Mouse (Mus musculus): Measurements from ENCODE around the gene Nectin1. TPM values are rescaled to one million over a fixed set of nuclear protein-coding genes. Genes with fewer than 3 reads are reported as not detected.
A peak's percentile ranks its signal among the peaks of the same experiment; 100 is the strongest.

The Nectin1 gene
- 100 to 1,000 TPM; 109 to 113 TPM for total RNA-seq (2021)
- long read RNA-seq, experiment 1, partial matches to known transcripts, result 0 of 24 reads
- long read RNA-seq, experiment 1, other reads (novel, unspliced or antisense), result 24 of 24 reads
- long read RNA-seq, experiment 2, partial matches to known transcripts, result 1 of 19 reads
- long read RNA-seq, experiment 2, other reads (novel, unspliced or antisense), result 18 of 19 reads

DNA sequence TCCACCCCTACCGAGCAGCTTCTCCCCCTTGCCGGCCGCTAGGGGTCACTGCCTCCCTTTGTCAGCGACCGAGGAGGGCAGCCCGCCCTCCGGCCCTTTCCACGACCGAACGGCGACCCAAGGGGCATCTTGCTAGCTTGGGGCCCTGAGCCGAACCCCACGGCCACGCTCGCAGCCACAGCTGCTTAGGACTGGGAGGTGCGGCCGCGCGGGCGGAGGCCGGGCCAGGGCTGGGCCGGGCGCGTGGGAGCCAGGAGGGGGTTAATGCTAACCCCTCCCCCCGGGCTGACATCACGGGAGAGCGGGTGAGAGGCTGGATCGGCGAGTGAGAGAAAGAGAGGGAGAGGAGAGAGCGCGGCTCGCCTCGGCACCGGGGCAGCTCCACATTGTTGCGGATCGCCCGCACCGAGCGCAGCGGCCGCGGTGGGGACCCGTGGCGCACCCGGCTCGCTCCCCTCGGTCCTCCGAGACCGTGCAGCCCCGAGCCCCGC lies at the start of gene Nectin1:
Nectin1 (plus strand) TSS at position 338 of the 491 bp plus-strand sequence.
- DNase-seq (ENCODE audit: low spot score in 2 of 2), result peak; percentile 92 to 93

DNA sequence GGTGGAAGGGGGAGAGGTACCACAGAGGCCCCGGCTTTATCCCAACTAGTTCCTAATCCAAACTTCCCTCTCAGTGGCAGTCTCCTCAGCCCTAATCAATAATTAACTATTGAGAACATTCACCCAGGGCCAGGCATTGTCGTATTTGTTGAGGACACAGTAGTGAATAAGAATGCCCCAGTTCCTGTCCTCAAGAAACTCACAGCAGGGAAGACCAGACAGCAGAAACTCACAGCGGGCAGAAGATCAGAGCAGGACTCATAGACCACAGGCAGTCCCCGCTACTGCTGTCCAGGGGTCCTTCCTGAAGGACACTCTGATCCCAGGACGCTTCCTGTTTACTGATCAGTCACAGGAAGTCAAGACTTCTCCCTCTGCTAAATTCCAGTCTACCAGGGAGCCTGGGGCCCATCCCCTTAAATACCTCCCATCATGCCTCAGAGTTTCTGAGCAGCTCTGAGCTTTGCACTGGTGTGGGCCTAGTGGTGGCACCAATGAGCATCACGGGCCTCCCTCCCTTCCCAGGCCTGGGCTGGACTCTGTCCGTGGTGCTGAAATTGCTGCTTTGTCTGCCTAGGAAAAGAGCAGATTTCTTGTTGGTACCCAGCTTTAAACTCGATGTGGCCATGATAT lies 45.6 kb upstream of the Nectin1 start:
- no peak for DNase-seq (ENCODE audit: low spot score in 2 of 2)

GRCm38 (mm10) chr9:43698841-43699240 lies 44.9 kb upstream of the Nectin1 start:
- DNase-seq (ENCODE audit: low spot score in 2 of 2), result no peak

DNA sequence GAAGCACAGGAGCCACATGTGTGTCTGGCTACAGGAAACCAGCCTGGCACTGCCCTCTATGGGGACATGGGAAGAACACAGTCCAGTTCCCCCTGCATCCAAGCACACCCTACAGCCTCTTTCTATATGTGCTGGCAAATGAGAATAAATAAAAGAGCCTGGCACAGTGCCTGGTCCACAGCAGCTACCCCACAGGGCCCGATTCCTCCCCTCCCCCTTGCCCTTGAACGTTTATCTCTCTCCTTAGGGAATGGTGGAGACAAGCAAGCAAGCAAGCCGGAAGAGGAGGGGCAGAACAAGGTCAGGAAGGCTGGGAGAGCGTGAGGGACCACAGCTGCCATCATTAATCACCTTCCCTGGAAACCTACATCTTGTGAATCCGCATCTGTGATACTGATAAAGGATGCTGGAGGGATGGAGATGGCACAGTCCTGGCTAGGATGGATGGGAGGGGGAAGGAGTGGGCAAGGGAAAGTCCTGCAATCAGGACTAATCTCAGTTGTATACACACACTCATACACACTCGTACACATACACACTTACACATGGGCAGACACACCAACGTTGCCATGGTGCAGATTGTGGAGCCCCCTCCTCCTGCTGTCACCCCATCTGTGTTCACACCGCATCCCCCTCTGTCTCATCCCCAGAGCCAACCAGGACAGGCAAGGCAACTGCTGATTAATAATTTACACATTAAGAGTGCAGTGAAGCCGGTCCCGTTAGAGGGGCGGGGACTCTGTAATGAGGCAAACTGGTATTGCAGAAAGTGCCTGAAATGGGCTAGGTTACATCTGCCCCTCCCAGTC lies 44.2 kb upstream of the Nectin1 start:
- DNase-seq (ENCODE audit: low spot score in 2 of 2), result peak; percentile 75 to 92

- peak in 1 of 2 experiments; percentile 80 for DNase-seq (ENCODE audit: low spot score in 2 of 2)
These were observed 43.6 kb upstream of the Nectin1 start for GRCm38 (mm10) chr9:43700226-43700579.

DNA sequence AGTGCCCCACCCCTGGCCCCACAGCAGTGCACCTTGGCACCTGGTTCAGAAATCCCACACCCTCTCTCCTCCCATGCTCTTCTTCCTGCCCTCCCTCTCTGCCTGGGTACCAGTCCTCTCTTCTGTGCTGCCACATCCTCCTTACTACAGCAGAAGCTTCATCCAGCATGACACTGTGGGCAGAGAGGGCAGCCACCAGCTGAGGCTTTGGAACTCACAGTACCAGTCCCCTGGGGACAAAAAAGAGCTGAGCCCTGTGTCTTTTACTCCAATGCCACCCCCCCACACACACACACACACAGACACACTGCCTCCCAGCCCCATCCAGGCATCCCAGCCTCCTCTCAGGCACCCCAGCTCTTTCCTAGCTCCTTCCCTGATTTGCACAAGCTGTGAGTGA lies 42.0 kb upstream of the Nectin1 start:
- DNase-seq (ENCODE audit: low spot score in 2 of 2), result no peak

DNA sequence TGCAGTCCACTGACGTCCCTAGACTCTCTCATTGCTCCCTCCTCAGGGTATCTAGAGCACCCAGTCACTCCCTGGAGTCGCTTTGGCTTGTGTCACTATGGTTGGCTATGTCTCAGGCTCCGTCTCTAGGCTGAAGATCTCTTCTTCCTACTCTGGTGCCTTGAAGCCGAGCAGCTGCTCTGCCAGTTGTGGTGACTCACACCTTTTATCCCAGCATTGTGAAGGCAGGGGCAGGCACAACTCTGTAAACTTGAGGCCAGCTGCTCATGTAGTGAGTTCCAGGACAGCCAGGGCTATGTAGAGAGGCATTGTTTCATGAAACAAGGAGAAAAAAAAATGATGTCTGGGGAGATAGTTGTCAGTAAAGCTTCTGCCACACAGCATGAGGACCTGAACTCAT lies 36.2 kb upstream of the Nectin1 start:
- DNase-seq (ENCODE audit: low spot score in 2 of 2), result no peak

- no peak for DNase-seq (ENCODE audit: low spot score in 2 of 2)
These were observed 35.1 kb upstream of the Nectin1 start for GRCm38 (mm10) chr9:43708715-43709114.

DNA sequence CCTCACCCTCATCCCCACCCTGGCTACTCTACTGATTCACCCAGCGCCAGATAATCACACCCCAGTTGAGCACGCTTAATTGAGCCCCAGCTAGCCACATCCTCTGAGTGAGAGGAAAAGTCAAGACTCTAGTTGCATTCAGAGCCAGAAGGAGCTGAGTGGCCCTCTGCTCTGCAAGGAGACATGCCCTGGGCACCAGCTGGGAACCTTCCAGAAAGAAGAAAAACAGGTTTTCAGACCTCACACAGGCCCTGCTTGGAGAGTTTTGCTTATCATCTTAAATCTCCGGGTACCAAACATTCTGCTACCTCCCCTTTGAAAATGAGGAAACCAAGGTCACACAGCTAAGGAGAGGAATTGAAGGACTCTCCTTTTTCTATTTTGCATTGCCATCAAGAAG lies 30.4 kb upstream of the Nectin1 start:
- no peak for DNase-seq (ENCODE audit: low spot score in 2 of 2)

DNA sequence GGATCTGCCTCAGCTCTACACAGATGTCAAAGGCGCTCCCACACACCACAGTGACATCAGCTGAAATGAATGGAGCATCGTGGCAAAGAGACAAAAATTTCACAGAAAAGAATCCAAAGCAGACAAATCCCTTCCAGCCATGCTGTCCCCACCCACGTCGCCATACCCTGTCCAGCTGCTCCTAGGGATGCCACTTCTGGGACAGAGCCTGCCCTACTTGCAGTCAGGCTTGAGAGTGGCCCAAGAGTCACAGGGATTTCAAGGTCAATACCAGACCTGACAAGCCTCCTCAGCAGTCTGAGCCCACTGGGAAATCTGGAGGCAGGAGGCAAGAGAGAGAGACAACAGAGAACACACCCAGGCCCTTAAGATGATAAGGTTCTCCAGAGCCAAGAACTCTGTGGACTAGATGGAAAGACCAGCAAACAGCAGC lies 24.4 kb upstream of the Nectin1 start:
- DNase-seq (ENCODE audit: low spot score in 2 of 2), result peak; percentile 45 to 62

- no peak for DNase-seq (ENCODE audit: low spot score in 2 of 2)
These were observed 23.7 kb upstream of the Nectin1 start for GRCm38 (mm10) chr9:43720046-43720445.

- no peak for DNase-seq (ENCODE audit: low spot score in 2 of 2)
These were observed 19.7 kb upstream of the Nectin1 start for GRCm38 (mm10) chr9:43724093-43724492.

GRCm38 (mm10) chr9:43729450-43730266 lies 14.1 kb upstream of the Nectin1 start:
- no peak for DNase-seq (ENCODE audit: low spot score in 2 of 2)

DNA sequence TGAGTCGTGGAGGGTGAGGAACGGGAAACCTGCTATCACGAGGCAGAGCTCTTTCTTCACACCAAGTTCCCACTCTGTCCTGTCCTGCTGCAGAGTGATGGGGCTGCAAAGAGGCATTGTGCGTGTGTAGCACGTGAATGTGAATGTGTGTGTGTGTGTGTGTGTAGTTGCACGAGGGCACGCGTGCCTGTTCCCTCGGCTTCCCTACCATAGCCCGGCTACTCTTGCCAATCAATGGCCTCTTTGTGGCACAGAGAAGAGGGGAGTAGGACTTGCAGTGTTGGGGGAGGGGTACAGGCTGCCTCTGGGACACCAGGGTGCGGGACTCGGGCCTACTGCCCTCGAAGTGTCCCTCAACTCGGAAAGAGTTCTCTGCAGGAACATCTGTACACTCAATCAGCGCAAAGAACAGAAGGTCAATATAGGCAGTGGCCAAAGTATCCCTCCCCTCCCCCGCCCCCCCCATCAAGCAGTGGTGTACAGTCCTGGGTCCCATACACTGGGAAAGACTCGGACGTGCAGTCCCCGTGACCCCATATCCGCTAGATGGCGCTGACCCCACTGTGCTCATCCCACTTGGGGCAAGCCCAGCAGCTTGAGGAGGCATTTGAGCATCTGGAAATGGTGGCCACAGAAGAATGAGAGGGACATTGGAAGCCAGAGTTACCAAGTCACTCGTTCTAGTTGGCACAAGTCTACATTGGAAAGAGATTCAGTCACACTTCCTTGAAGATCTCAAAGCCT lies 13.3 kb upstream of the Nectin1 start:
- DNase-seq (ENCODE audit: low spot score in 2 of 2), result peak; percentile 37 to 39

DNA sequence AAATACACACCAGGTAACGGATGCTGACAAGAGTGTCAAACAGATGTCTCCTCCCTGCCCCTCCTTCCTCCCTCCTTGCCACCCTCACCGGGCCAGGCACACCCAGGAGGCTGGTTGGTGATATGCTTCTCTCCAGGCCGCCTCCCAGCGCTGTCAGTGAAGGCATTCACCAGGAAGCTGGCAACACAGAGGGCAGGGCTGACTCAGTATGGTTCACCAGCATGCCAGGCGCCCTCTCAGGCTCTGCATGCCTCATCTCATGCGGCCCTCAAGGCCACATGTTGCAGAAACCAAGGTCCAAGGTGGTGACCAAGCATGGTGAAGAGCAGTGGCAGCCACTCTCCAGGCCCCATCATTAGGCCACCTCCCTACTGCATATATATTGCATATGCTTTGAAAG lies 11.9 kb upstream of the Nectin1 start:
- DNase-seq (ENCODE audit: low spot score in 2 of 2), result no peak

- no peak for DNase-seq (ENCODE audit: low spot score in 2 of 2)
These were observed 11.1 kb upstream of the Nectin1 start for GRCm38 (mm10) chr9:43732671-43733070.

DNA sequence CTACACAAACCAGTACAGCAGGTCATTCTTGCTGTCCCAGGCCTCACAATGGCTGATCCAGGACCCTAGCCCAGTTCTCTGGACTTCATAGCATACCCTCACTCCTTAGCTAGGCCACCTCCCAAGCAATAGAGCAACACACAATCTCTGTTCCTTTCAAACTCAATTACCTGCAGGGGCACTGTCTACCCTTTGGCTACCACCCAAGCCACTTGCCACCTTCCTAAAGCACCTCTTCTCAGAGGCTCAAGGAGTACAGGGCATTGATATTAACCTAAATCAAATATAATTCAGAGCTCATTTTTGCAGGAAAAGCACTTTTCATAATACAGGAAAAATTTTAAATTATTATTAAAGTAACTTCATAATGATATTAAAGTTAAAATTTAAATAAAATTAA lies 8.8 kb upstream of the Nectin1 start:
- DNase-seq (ENCODE audit: low spot score in 2 of 2), result no peak

DNA sequence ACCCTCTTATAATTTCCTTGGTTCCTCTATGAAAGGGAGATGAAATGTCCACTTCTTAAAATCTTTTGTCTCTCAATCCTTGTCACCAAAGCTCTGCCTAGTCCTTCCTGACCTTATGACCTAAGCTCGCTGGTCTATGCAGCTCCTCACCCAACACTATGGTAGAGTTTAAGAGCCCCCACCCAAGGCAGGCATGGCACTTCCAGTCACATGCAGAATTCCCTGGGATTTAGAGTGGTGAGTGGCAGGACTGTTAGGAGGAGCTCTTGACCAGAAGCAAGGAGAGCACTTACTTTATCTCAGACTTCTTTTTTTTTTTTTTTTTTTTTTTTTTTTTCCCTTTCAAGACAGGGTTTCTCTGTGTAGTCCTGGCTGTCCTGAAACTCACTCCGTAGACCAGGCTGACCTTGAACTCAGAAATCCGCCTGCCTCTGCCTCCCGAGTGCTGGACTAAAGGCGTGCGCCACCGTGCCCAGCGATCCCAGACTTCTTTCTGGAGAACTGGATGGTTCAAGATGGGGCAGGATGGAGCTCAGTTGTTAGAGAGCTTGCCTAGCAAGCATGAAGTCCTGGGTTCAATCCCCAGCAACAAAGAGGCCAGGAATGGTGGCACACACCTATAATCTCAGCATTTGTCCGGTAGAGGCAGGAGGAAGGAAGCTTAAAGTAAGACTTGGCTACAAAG lies 7.6 kb upstream of the Nectin1 start:
- DNase-seq (ENCODE audit: low spot score in 2 of 2), result no peak

GRCm38 (mm10) chr9:43737331-43737730 lies 6.5 kb upstream of the Nectin1 start:
- no peak for DNase-seq (ENCODE audit: low spot score in 2 of 2)

DNA sequence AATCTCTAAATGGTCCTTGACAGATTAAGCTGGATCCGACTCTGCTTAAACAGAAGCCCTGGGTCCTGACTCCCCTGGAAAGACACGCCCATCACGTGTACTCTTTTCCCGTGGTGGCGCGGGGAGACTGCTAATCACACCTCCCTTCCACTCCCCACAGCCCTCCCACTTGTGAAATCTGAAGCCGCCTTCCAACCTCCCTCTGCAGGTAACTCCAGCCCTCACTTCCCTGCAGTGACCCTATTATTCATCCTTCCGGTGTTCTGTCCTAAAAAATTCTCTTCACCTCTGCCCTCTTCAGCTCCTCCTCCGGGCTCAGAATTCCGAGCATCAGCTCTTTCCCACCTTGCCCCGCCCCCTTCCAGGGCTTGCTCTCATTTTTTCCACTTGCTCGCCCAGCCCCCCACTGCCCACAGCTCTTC lies 5.9 kb upstream of the Nectin1 start:
- DNase-seq (ENCODE audit: low spot score in 2 of 2), result no peak
